Mouse (Mus musculus) layer of hippocampus, adult 9-10 months (tissue): ENCODE data around the gene Olfr1329.
"Not testable (repeated sequence)": the region's sequence is repeated elsewhere in the genome, so short reads cannot be mapped to it uniquely, and the experiment has no call there.

ENCODE experiments used
- DNase-seq: peaks from one replicate; pipeline ENCODE4 v3.0.0; 2022; ENCODE audit warnings: low spot score

Olfr1329 gene

GRCm38 (mm10) chr4:118917365-118917764 is at the start of gene Olfr1329:
Gene Olfr1329, minus strand, starts transcription at chr4:118917465.
- not testable (repeated sequence) for DNase-seq

- no peak for DNase-seq
Observed at GRCm38 (mm10) chr4:118961141-118961628, 43.9 kb upstream of the Olfr1329 start, which contains the start of gene Lao1. Gene Lao1, plus strand, starts transcription at chr4:118961578.

GRCm38 (mm10) chr4:118958812-118959211 is 41.5 kb upstream of the Olfr1329 start:
- no peak for DNase-seq

- no peak for DNase-seq
Observed at GRCm38 (mm10) chr4:118938512-118938911, 21.2 kb upstream of the Olfr1329 start, which contains the start of gene Olfr1328. Gene Olfr1328, minus strand, starts transcription at chr4:118938612.

- DNase-seq = not testable (repeated sequence)
Observed at GRCm38 (mm10) chr4:118931326-118931725, 14.1 kb upstream of the Olfr1329 start.

- DNase-seq = no peak
Observed at GRCm38 (mm10) chr4:118901981-118902380, 15.3 kb downstream of the Olfr1329 start.

- DNase-seq = no peak
Observed at GRCm38 (mm10) chr4:118888297-118888696, 29.0 kb downstream of the Olfr1329 start, which contains the start of gene Olfr1330. Gene Olfr1330, plus strand, starts transcription at chr4:118888597.

- DNase-seq = no peak
Observed at GRCm38 (mm10) chr4:118867566-118867965, 49.7 kb downstream of the Olfr1329 start.
